Mouse (Mus musculus): ENCODE data around the gene Cerk. TPM values are rescaled to one million over a fixed set of nuclear protein-coding genes. Genes with fewer than 3 reads are reported as not detected.
"Not testable (repeated sequence)": the region's sequence is repeated elsewhere in the genome, so short reads cannot be mapped to it uniquely, and the experiment has no call there.

Cerk gene
- polyA plus RNA-seq, 1 experiment: 26.1 TPM

DNA sequence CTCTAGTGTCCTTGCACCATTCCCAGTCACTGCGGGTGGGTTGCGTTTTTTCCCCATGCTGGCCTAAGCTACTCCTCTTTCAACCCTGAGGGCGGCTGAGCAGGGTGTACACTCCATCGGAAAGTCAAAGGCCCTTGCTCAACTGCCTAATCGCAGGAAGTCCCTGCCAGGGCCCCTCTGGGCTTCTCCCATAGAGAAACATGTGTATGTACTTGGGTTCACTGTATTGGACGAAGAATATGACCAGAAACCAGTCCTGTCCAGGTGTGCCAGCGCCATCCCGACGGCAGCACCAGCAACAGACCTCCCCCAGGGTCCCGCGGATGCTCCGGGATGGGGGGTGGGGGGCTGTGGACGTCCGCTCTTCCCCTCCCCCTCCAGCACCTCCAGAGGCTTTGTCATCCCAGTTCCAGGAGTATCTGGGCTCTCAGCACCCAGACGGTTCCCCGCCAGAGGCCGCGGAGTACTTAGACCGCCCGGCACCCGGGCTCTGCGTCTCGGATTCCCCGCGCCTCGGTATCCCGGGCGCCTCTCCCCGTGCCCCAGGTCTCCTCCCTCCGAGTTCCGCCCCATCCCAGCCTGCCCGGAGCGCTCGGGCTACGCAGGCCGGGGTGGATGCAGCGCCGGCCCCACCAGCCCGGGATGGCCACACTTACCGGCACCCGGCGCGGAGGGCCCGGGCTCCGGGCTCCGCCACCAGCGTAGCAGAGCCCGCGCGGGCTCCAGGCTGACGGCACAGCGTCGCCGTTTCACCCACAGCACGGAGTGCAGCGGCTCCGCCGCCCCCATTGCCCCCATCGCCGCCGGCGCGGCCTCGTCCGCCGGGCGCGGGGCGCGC, 871 bp downstream of the Cerk start:
- DNase-seq (ENCODE audit: low read depth, low spot score): no peak
- under 1% methylated on average over 70 of the region's 70 CpGs for WGBS

DNA sequence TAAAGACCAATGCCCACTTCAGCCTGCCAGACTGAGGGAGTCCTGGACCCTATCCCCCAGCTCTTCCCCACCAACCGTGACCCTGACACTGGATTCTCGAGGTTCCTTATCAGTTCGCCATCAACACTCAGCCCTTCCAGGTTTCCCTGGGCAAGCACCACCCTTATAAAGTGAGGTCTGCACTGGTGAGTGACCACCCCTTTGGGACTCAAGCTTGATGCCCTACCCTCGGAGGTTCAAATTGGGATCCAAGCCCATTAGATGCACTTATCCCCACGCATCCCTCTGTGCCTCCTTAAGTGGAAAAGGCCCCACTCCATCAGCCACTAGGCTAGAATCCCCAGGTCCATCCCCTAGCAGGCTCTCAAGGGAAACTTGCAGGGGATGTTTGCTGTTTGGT, 1.9 kb downstream of the Cerk start:
- 56% methylated on average over 5 of the region's 5 CpGs for WGBS
- no peak for DNase-seq (ENCODE audit: low read depth, low spot score)

DNA sequence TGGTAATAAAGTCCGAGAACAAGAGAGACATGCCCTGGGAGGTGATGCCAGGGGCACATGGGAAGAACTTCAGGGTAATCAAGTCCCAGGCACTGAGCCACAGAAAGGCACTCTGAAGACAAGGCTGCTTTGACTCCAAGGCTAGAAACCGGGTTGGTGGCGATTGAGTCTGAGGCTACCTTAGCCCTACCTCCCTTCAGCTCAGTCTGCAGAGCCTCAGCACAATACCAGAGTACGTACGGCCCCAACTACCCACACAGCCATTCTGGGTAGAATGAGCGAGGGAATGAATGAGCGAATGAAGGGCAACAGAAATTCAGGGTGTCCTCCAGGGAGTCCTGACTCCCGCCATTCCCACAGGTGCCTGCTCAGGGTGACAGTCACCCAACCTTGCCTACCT, 2.5 kb downstream of the Cerk start:
- DNase-seq (ENCODE audit: low read depth, low spot score): no peak

DNA sequence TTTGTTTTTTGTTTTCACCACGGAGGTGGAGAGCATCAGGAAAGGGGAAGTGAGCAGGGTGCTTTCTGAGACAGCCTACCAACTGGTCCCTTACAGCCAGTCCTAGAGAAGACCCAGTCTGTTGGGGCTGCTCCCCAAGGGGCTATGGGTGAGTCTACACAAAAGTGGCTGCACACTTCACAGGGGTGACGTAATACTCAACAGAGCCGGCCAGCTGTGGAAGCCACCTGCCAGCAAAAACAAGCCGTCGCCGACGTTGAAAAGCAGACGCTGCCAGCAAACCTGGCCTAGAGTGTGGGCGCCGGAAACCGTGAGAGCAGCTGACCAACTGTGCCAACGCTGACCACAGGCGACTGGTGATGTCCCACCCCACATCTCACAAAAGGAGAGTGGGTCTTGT, 3.3 kb downstream of the Cerk start:
- no peak for DNase-seq (ENCODE audit: low read depth, low spot score)

More for the DNA sequence above, 2.5 kb downstream of the Cerk start:
- WGBS: 92% methylated on average over 8 of the region's 8 CpGs

DNA sequence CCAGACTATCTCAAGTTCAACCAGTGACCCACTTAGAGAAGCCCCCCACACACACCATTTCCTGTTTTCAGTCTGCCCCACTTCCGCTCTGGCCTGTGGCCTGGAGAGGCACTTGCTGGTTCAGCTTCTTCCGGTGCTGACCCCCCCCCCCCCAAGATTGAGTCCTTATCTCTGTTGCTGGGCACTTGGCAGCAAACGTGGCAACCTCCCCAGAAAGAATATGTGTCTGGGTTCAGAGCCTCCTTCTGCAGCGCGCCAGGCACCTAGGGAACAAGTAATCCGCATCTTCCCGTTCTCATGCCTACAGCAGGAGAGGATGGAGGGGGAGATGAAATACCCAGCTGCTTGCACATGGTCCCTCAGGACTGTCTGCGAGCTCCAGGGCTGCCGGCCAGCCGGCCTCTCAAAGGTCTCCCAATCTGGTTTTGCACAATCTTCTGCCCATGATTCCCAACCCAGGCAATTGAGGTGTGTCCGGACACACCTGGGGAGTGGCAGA, 4.0 kb downstream of the Cerk start:
- no peak for DNase-seq (ENCODE audit: low read depth, low spot score)
- 6% methylated on average over 11 of the region's 11 CpGs for WGBS

More for the DNA sequence above, 3.3 kb downstream of the Cerk start:
- 14% methylated on average over 13 of the region's 13 CpGs for WGBS

DNA sequence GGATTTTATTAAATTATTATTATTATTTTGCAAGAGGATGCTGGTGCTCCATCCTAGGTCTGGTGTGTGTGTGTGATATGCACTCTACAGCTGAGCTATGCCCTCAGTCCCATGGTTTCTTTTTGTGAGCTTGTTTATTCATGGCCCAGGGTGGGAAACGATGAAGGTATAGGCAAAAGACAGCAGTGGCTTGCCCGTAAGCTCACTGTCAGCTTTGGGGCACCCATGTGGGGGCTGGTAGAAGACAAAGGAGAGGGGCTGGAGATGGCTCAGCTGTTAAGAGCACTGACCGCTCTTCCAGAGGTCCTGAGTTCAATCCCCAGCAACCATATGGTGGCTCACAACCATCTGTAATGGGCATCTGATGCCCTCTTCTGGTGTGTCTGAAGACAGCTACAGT, 4.6 kb downstream of the Cerk start:
- 87% methylated on average over 3 of the region's 3 CpGs for WGBS
- DNase-seq (ENCODE audit: low read depth, low spot score): not testable (repeated sequence)

DNA sequence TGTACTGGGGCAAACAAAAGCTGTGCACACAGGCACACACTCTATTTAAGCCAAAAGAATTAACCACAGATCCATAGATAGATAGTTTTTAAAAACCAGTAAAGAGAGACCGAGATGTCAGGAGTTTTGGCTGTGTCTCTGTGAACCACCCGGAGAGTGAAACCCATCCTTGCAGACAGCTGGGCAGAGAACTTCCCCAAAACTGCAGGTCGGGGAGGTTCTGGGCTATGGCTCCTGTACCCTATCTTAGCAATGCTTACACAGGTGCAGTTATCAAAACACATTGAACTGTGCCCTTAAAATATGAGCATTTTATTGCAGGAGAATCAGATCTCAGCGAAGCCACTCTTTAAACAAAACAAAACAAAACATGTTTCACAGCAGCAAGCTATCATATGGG, 5.5 kb downstream of the Cerk start:
- WGBS: 17% methylated on average over 4 of the region's 4 CpGs
- DNase-seq (ENCODE audit: low read depth, low spot score): no peak

DNA sequence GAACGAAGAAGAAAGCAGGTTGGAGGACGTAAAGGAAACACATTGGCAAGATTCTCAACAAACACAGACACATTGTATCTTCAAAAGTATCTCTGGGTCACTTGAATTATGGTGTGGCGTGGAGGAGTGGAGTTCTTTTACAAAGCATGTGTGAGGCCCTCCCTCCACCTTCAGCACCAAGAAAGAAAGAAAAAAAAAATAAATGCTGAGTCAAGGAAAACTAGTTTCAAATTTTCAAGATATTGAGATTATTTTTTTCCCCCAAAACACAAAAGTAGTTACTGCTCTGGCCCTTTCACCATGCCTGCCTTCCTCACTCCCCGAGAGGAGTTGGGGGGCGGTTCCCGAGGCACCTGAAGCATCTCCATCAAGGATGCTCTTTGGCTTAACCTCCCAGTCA, 7.3 kb downstream of the Cerk start:
- 90% methylated on average over 6 of the region's 6 CpGs for WGBS
- DNase-seq (ENCODE audit: low read depth, low spot score): no peak

DNA sequence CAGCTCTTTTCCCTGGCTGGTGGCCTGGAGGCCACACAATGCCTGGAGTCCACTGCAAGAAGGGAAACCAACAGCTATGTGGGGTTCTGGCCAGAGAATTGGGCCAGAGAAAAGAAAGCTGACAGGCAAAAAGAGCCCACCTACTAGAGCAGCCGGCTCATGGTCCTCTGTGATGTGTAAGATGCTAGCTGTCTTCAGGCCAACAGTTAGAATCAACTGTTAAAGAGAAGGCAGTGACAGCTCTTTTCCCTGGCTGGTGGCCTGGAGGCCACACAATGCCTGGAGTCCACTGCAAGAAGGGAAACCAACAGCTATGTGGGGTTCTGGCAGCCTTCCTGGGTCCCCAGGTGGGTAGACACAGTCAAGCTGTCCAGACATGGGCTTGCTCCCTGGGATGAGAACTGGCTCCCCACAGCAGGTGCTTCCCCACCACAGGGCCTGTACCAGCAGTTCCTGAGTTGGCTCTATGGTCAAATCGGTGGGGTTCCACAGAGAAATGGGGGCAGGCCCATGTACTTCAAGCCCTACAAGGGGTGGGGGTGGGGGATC, 8.2 kb downstream of the Cerk start:
- DNase-seq (ENCODE audit: low read depth, low spot score): not testable (repeated sequence)
- WGBS: 81% methylated on average over 2 of the region's 2 CpGs

DNA sequence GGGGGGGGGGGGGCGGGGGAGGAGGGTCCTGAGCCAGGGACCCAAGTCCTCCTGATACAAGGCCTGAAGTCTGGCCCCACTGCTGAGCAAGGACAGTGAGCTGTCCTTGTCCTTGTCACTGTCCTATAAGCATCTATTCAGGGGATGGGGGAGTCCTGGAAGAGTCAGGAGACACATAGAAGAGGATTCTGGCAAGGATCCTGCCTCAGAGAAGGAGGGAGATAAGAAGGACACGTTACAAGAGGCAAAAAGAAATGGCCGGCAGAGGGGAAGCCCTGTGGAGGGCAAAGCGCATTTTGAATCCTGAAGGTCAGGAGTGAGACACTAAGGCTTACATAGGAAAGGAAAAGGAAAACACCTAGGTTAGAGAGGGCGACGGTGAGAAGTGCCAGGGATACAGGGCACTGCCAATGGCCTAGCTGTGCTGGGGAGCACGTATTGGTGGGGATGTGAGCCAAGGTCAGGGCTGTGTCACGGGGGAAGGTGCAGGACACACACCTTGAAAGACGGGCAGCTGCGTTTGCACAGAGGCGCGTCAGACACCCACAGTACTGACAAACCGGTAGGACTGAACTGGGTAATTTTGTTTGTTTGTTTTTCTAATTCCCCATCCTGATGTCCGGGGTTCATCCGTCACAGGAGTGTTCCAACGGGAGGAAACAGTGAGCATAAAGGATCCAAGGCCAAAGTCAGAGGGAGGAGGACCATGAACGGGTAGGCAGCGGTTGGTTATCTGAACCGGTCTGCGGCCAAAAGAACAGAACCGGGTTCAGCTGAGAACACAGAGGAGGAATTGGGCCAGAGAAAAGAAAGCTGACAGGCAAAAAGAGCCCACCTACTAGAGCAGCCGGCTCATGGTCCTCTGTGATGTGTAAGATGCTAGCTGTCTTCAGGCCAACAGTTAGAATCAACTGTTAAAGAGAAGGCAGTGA, 8.9 kb downstream of the Cerk start:
- WGBS: 32% methylated on average over 22 of the region's 22 CpGs
- no peak for DNase-seq (ENCODE audit: low read depth, low spot score)

DNA sequence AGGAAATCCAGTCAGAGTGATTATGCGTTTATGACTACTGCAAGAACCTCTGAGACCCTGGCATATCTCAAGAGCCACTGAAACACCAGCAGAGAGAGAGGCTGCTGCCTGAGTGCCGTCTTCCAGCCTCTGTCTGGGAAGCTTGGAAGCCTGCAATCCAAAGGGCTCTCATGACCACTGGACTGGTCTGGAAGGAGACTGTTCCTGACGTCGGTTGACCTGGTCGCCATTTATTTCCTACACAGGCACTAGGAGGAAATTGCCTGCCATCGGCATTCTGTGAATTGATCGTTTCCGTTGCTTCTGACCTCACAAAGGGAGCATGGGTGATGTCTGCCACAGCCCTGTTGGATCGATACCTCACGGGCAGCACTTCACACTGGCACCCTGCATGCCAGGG, 9.8 kb downstream of the Cerk start:
- DNase-seq (ENCODE audit: low read depth, low spot score): no peak
- WGBS: 74% methylated on average over 10 of the region's 10 CpGs

DNA sequence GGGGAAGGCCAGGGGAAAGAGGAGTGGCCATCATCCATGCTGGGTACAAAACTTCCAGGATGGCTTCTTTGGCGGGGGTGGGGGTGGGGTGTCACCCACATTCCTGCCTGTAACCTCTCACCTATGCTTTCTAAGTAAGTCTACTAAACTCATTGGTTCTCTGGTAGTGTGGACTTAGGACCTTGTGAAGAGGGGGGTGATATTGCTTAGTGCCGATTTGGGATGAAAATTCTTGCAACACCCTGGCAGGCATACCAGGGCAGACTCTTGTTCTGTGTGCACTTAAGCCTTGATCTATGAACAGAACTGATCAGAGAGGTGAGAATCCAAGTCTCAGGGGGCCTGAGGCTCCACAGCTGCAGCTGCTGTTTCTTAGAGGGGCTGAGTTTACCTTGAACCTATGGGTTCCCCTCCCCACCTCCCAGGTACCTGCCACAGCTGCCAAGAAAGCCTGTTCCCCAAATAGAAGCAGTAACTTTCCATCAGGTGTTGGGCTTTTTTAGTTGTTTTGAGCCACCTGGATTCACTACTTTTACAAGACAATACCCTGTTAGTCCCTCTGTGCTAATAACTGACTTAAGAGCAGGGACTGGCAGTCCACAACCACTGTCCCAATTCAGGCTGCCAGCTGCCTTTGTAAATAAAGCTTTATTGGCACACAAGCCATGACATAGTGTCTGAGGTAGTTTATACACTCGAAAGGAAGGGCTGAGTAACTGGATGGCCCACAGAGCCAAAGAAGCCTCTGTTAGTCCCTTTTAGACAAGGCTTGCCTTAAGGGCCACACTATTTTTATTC, 10.5 kb downstream of the Cerk start:
- WGBS: 35% methylated on average over 3 of the region's 3 CpGs
- DNase-seq (ENCODE audit: low read depth, low spot score): no peak

DNA sequence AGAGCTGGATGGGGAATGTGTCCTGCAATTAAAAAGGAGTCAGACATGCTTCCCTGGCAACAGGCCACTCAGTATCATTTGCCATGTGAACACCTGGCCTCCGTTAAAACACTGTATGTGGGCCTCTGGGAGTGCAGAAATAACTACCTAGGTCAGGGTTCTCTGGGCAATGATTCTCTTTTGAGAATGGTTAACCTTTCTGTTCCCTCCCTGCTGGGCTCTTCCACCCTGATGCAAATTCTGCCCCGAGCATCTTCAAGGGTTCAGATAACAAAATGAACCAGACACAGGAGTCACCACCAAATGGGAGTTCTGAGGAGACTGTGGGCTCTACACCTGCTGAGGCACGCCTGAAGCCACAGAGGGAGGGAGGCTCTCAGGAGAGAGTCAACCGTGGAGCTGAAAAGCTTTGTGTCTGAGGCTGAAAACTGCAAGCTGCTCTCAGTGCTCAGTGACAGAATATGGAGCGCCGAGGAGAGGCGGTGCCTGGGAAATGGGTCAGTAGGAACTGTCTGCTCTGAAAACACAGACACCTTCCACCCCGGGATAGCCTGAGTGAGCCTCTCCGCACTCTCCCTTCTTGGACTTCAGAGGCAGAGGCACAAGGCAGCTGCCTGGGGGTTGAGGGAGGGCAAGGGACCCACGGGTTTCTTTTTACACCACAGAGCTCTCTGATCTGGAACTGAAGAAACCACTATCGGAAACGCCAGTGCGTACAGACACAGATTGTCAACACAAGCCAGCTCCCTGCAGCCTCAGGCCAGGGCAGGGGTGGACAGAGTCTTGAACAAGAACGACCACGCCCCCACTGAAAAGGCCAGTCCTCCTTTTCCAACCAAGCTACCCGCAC, 12.6 kb downstream of the Cerk start:
- DNase-seq (ENCODE audit: low read depth, low spot score): no peak

DNA sequence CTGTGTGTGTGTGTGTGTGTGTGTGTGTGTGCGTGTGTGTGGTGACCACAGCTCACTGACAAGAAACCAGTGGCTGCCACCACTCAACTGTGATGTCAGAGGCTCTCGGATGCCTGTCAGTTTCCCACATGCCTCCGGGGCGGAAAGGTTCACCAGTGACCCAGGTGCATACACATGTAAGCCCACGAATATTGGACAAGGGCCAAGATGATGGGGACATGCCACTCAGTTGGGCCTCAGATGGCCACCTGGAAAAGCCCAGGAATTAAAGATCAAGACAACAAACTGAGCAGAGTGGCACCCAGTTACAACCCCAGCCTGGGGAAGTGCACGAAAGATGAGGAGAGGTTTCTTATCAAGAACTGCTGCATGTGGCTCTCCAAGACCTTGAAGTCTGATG, 13.4 kb downstream of the Cerk start:
- 46% methylated on average over 6 of the region's 6 CpGs for WGBS
- DNase-seq (ENCODE audit: low read depth, low spot score): no peak

More for the DNA sequence above, 12.6 kb downstream of the Cerk start:
- 20% methylated on average over 16 of the region's 16 CpGs for WGBS

DNA sequence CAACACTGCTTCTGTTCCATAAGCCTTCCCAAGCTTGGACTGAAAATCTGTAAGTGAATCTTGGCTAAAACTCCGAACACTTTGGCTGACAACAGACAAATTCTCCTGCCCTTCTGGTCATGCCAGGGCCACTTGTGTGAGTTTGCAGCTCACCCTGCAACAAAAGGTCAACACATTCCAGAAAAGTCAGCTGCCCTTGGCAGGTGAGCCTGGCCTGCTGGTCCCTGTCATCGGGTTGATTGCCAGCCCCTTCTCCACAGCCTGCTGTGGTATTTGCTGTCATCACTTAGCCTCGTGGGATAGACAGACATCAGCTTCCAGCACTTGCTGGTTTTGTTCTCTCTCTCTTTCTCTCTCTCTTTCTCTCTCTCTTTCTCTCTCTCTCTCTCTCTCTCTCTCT, 13.8 kb downstream of the Cerk start:
- WGBS: 36% methylated on average over 3 of the region's 3 CpGs
- no peak for DNase-seq (ENCODE audit: low read depth, low spot score)

DNA sequence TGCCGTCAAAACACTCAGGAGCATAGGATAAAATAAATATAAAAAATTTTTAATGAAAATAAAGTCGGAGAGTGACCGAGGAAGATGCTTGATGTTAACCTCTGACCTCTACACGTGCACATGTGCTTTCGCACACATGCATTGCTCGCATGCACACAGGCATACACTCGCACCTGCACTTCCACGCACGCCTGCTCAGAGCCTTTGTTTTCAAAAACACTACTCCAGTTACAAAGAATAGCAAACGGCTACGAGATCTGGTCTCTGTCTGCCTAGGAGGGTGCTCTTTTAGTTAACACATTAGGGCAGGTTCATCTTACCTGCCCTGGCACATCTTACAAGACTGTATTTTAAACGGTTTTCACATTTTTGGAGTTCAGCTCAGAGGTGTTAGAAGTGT, 14.6 kb downstream of the Cerk start:
- no peak for DNase-seq (ENCODE audit: low read depth, low spot score)
- WGBS: 86% methylated on average over 12 of the region's 12 CpGs

DNA sequence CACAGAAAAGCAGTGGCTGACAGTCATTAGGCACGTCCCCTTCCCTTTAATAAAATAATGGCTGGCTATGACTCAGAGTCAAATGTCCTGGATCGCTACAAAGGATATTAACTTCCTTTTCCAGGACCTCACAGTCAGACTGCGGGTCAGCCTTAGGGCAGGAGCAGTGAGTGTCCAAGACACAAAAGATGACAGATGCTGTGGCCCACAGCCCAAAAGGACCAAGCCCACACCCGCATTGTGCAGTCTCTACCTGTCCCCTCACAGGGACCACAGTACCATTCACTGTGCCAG, 16.2 kb downstream of the Cerk start:
- no peak for DNase-seq (ENCODE audit: low read depth, low spot score)

DNA sequence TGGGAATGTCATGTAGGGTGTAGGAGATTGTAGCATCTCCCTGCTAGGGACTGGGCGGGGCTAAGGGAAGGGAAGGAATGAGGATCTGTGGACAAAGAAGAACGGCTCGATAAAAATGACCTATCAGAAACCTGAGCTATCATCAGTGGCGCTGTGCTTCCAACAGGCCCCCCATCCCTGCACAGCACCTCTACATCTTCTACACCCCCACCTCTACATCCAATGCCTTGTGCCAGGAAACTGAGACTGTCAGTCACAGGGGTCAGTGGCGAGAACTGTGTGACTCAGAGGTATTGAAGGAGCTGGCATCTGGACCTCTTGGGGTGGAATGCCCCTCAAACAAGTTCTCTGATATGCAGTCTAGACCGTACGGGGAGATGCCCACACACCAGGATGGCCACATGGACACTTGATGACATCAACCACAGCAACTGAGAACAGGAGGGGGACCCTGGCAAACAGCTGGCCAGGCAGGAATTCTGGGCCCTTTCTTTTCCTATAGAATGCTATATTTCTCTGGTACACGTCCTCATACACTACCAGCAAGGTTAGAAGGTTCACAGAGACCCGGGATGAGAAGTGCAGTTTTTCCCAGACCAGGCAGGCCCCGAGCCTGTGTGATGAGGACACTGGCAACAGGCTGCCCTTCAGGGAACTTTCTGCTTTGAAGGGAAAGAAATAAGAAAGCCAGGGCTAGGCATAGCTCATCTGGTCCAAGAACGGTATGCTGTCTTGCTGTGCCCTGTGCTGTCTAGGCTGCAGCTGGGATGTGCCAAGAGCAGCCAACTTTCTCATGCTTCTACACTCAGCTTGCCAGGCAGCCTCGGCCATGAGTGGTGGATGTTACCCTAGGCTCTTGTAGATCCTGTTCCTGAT, 16.8 kb downstream of the Cerk start:
- 70% methylated on average over 12 of the region's 12 CpGs for WGBS

More for the DNA sequence above, 16.2 kb downstream of the Cerk start:
- WGBS: 75% methylated on average over 4 of the region's 4 CpGs

More for the DNA sequence above, 16.8 kb downstream of the Cerk start:
- no peak for DNase-seq (ENCODE audit: low read depth, low spot score)

Data from large intestine, adult 2 months (tissue).